Mouse (Mus musculus) lung, embryonic 15.5 days (tissue): ENCODE data around the gene Gspt1. TPM values are rescaled to one million over a fixed set of nuclear protein-coding genes. Genes with fewer than 3 reads are reported as not detected.
"Not testable (repeated sequence)": the region's sequence is repeated elsewhere in the genome, so short reads cannot be mapped to it uniquely, and the experiment has no call there.

Source experiments
- ATAC-seq: fragments of 200-750 bp; cut with Nextera tagmentation; 2 replicates; pipeline ENCODE4 v1.8.0; 2017; ENCODE audit warnings: moderate number of reproducible peaks, borderline replicate concordance; ENCODE audit not compliant: low FRiP score, low TSS enrichment; ENCODE audit errors: extremely low read depth
- H3K27ac ChIP-seq: fragments of 300-500 bp; sonication (generic); 2 replicates; pipeline ENCODE4 v1.5.1; 2015; ENCODE audit warnings: moderate library complexity, mild to moderate bottlenecking, inconsistent platforms
- H3K27me3 ChIP-seq: fragments of 300-500 bp; sonication (generic); 2 replicates; pipeline ENCODE4 v1.6.1; 2015; ENCODE audit warnings: inconsistent platforms
- H3K36me3 ChIP-seq: fragments of 300-500 bp; sonication (generic); 2 replicates; pipeline ENCODE4 v1.6.1; 2015; ENCODE audit warnings: inconsistent platforms
- H3K4me1 ChIP-seq: fragments of 300-500 bp; sonication (generic); 2 replicates; pipeline ENCODE4 v1.6.1; 2015; ENCODE audit warnings: inconsistent platforms
- H3K4me2 ChIP-seq: fragments of 300-500 bp; sonication (generic); 2 replicates; pipeline ENCODE4 v1.6.1; 2015; ENCODE audit warnings: inconsistent platforms, mild to moderate bottlenecking, moderate library complexity
- H3K4me3 ChIP-seq: fragments of 300-500 bp; sonication (generic); 2 replicates; pipeline ENCODE4 v1.5.1; 2015; ENCODE audit warnings: mild to moderate bottlenecking, inconsistent platforms
- H3K9ac ChIP-seq: fragments of 300-500 bp; sonication (generic); 2 replicates; pipeline ENCODE4 v1.6.1; 2015; ENCODE audit warnings: inconsistent platforms
- H3K9me3 ChIP-seq: fragments of 300-500 bp; sonication (generic); 2 replicates; pipeline ENCODE4 v1.6.1; 2016; ENCODE audit warnings: inconsistent platforms
- WGBS: fragments of 180-500 bp; shearing (Covaris S2); methylation state at CpG from one replicate; pipeline ENCODE4 v1.1.7; 2015; 5-methylcytosine and 5-hydroxymethylcytosine counted together
- polyA plus RNA-seq: library from polyadenylated mRNA; unstranded; fragments of >200 nt; fragmentation: Nextera tagmentation; extraction: Ambion mirVana; gene quantifications from 2 replicates; pipeline ENCODE4 v1.2.1, GENCODE M21; 2015

The Gspt1 gene
- 75.5 and 75.6 TPM in 2 replicates for polyA plus RNA-seq

GRCm38 (mm10) chr16:11253898-11254722, at the start of gene Gspt1:
TSS of gene Gspt1 (minus strand) at chr16:11254325.
- under 1% methylated on average over 60 of the region's 76 CpGs for WGBS

GRCm38 (mm10) chr16:11303741-11304140, 49.6 kb upstream of the Gspt1 start:
- no peaks in the 10 kb centered on the region for H3K4me1 ChIP-seq
- H3K4me3 ChIP-seq, result no peak overlapping the region
- no peaks in the 10 kb centered on the region for H3K9me3 ChIP-seq
- H3K27ac ChIP-seq, result no peak overlapping the region
- no peaks in the 10 kb centered on the region for H3K36me3 ChIP-seq
- H3K27me3 ChIP-seq, result no peaks in the 10 kb centered on the region
- H3K4me2 ChIP-seq, result no peak overlapping the region
- no peak overlapping the region for H3K9ac ChIP-seq
- no peak for ATAC-seq

More at GRCm38 (mm10) chr16:11253898-11254722, at the start of gene Gspt1:
- H3K27me3 ChIP-seq, result no peaks in the 10 kb centered on the region
- H3K9me3 ChIP-seq, result no peaks in the 10 kb centered on the region
- H3K27ac ChIP-seq, result peak within 1 kb of the TSS; percentile 95
- ATAC-seq, result peak; percentile 97
- H3K4me1 ChIP-seq, result peaks cover 12% of the 10 kb centered on the region
- peak within 1 kb of the TSS; percentile 92 for H3K9ac ChIP-seq
- no peaks in the 10 kb centered on the region for H3K36me3 ChIP-seq
- H3K4me3 ChIP-seq, result peak within 1 kb of the TSS; percentile 94
- peak within 1 kb of the TSS; percentile 69 for H3K4me2 ChIP-seq

DNA sequence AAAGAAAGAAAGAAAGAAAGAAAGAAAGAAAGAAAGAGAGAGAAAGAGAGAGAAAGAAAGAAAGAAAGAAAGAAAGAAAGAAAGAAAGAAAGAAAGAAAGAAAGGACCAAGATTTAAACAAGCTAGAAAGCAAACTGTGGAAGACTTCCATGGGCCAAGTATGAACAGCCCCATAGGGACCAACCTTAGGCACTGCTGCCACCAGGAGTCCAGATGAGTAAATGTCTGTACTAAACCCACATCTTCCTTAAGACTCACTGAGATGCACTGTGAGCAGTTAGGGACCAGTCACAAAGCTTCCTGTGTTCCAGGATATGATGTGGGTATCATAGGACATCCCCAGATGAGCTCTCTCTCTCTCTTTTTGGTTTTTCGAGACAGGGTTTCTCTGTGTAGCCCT, 43.6 kb upstream of the Gspt1 start:
- not testable (repeated sequence) for H3K27me3 ChIP-seq, H3K9ac ChIP-seq, ATAC-seq, H3K4me3 ChIP-seq, H3K4me2 ChIP-seq, H3K36me3 ChIP-seq, H3K9me3 ChIP-seq, H3K27ac ChIP-seq, H3K4me1 ChIP-seq
- 50% methylated on average over 1 of the region's 1 CpGs for WGBS

GRCm38 (mm10) chr16:11295583-11295982, 41.5 kb upstream of the Gspt1 start:
- H3K27ac ChIP-seq, result not testable (repeated sequence)
- 65% methylated on average over 4 of the region's 4 CpGs for WGBS

GRCm38 (mm10) chr16:11288873-11289272, 34.7 kb upstream of the Gspt1 start:
- not testable (repeated sequence) for H3K4me3 ChIP-seq, H3K9me3 ChIP-seq, H3K36me3 ChIP-seq, H3K27ac ChIP-seq, H3K27me3 ChIP-seq, H3K4me1 ChIP-seq, H3K4me2 ChIP-seq, H3K9ac ChIP-seq, ATAC-seq
- 92% methylated on average over 8 of the region's 8 CpGs for WGBS

More at GRCm38 (mm10) chr16:11295583-11295982, 41.5 kb upstream of the Gspt1 start:
- not testable (repeated sequence) for H3K4me3 ChIP-seq, ATAC-seq, H3K27me3 ChIP-seq, H3K36me3 ChIP-seq, H3K9me3 ChIP-seq, H3K9ac ChIP-seq, H3K4me2 ChIP-seq, H3K4me1 ChIP-seq

- no peak overlapping the region for H3K4me2 ChIP-seq
- H3K27ac ChIP-seq, result no peak overlapping the region
- no peaks in the 10 kb centered on the region for H3K27me3 ChIP-seq
- no peak overlapping the region for H3K4me3 ChIP-seq
- H3K4me1 ChIP-seq, result no peaks in the 10 kb centered on the region
- H3K36me3 ChIP-seq, result no peaks in the 10 kb centered on the region
- 78% methylated on average over 2 of the region's 2 CpGs for WGBS
- no peak overlapping the region for H3K9ac ChIP-seq
- no peaks in the 10 kb centered on the region for H3K9me3 ChIP-seq
- ATAC-seq, result no peak
These were observed 31.8 kb upstream of the Gspt1 start for GRCm38 (mm10) chr16:11285949-11286348.

GRCm38 (mm10) chr16:11284881-11285280, 30.8 kb upstream of the Gspt1 start:
- no peak overlapping the region for H3K9ac ChIP-seq
- no peaks in the 10 kb centered on the region for H3K36me3 ChIP-seq
- H3K4me2 ChIP-seq, result no peak overlapping the region
- H3K9me3 ChIP-seq, result no peaks in the 10 kb centered on the region
- WGBS, result 87% methylated on average over 2 of the region's 2 CpGs
- no peak for ATAC-seq
- no peak overlapping the region for H3K4me3 ChIP-seq
- no peak overlapping the region for H3K27ac ChIP-seq
- no peaks in the 10 kb centered on the region for H3K27me3 ChIP-seq
- H3K4me1 ChIP-seq, result no peaks in the 10 kb centered on the region

GRCm38 (mm10) chr16:11282655-11283232, 28.6 kb upstream of the Gspt1 start:
- 71% methylated on average over 5 of the region's 5 CpGs for WGBS
- no peak for ATAC-seq
- H3K9me3 ChIP-seq, result no peaks in the 10 kb centered on the region
- H3K4me2 ChIP-seq, result no peak overlapping the region
- no peak overlapping the region for H3K27ac ChIP-seq
- H3K27me3 ChIP-seq, result no peaks in the 10 kb centered on the region
- H3K4me1 ChIP-seq, result no peaks in the 10 kb centered on the region
- H3K4me3 ChIP-seq, result no peak overlapping the region
- H3K9ac ChIP-seq, result no peak overlapping the region
- no peaks in the 10 kb centered on the region for H3K36me3 ChIP-seq

DNA sequence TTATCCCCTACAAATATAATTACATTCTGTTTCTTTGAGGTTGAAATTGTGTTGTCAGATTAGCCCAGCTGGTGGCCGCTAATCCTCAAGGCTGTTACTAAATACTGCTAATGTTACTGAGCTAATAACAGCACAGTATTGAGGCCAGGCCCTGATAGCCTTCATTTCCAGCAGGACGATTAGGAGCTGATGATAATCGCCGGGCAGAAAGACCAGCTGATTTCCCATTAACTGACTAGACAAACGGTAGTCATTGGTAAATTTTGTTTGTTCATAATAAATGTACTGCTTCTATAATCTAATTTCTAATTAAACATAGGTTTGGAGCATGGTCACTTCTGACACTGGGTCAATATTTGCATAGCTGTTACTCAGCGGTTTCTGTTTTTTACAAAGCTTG, 24.7 kb upstream of the Gspt1 start:
- Histone ChIP-seq H3K4me1 (no peaks in the 10 kb centered on the region), H3K9ac (no peak overlapping the region), H3K9me3 (no peaks in the 10 kb centered on the region), H3K27me3 (no peaks in the 10 kb centered on the region), H3K4me2 (no peak overlapping the region), H3K4me3 (no peak overlapping the region), H3K36me3 (no peaks in the 10 kb centered on the region), H3K27ac (no peak overlapping the region)
- ATAC-seq, result no peak
- 63% methylated on average over 6 of the region's 6 CpGs for WGBS

GRCm38 (mm10) chr16:11276888-11277287, 22.8 kb upstream of the Gspt1 start:
- WGBS, result 73% methylated on average over 3 of the region's 3 CpGs
- H3K27me3 ChIP-seq, result no peaks in the 10 kb centered on the region
- H3K4me2 ChIP-seq, result no peak overlapping the region
- H3K9ac ChIP-seq, result no peak overlapping the region
- no peak overlapping the region for H3K4me3 ChIP-seq
- ATAC-seq, result no peak
- no peak overlapping the region for H3K27ac ChIP-seq
- no peaks in the 10 kb centered on the region for H3K4me1 ChIP-seq
- no peaks in the 10 kb centered on the region for H3K36me3 ChIP-seq
- H3K9me3 ChIP-seq, result no peaks in the 10 kb centered on the region

- no peak overlapping the region for H3K4me2 ChIP-seq
- no peak for ATAC-seq
These were observed 16.9 kb upstream of the Gspt1 start for GRCm38 (mm10) chr16:11271073-11271472.

GRCm38 (mm10) chr16:11270642-11271041, 16.5 kb upstream of the Gspt1 start:
- H3K9ac ChIP-seq, result no peak overlapping the region
- H3K4me2 ChIP-seq, result no peak overlapping the region
- no peak overlapping the region for H3K4me3 ChIP-seq
- no peaks in the 10 kb centered on the region for H3K9me3 ChIP-seq
- no peaks in the 10 kb centered on the region for H3K4me1 ChIP-seq
- 82% methylated on average over 2 of the region's 2 CpGs for WGBS
- no peak overlapping the region for H3K27ac ChIP-seq
- no peak for ATAC-seq
- no peaks in the 10 kb centered on the region for H3K36me3 ChIP-seq
- no peaks in the 10 kb centered on the region for H3K27me3 ChIP-seq

More at GRCm38 (mm10) chr16:11271073-11271472, 16.9 kb upstream of the Gspt1 start:
- no peak overlapping the region for H3K4me3 ChIP-seq
- H3K9me3 ChIP-seq, result no peaks in the 10 kb centered on the region
- H3K4me1 ChIP-seq, result no peaks in the 10 kb centered on the region
- no peak overlapping the region for H3K27ac ChIP-seq
- H3K27me3 ChIP-seq, result no peaks in the 10 kb centered on the region
- no peaks in the 10 kb centered on the region for H3K36me3 ChIP-seq
- no peak overlapping the region for H3K9ac ChIP-seq
